Mouse (Mus musculus) neural tube, embryonic 12.5 days (tissue): ENCODE measurements at regions not wholly inside any gene's neighbourhood (a gene's known extent, or its start where the extent isn't known, plus 50 kb on each side); places are given as distances from the start of the nearest gene placed in this dataset.
"Not testable (repeated sequence)": the region's sequence is repeated elsewhere in the genome, so short reads cannot be mapped to it uniquely, and the experiment has no call there.

ENCODE experiments used
- ATAC-seq: fragments of 200-750 bp; cut with Nextera tagmentation; 2 replicates; pipeline ENCODE4 v1.8.0; 2017; ENCODE audit warnings: low read depth, mild to moderate bottlenecking, moderate TSS enrichment, moderate library complexity; ENCODE audit not compliant: low FRiP score
- H3K27ac ChIP-seq: fragments of 300-500 bp; sonication (generic); 2 replicates; pipeline ENCODE4 v1.5.1; 2016
- H3K27me3 ChIP-seq: fragments of 300-500 bp; sonication (generic); replicated peaks from 2 replicates; pipeline ENCODE4 v1.6.1; 2016; ENCODE audit warnings: mild to moderate bottlenecking
- H3K36me3 ChIP-seq: fragments of 300-500 bp; sonication (generic); 2 replicates; pipeline ENCODE4 v1.6.1; 2016; ENCODE audit warnings: mild to moderate bottlenecking
- H3K4me1 ChIP-seq: fragments of 300-500 bp; sonication (generic); 2 replicates; pipeline ENCODE4 v1.6.1; 2016
- H3K4me2 ChIP-seq: fragments of 300-500 bp; sonication (generic); replicated peaks from 2 replicates; pipeline ENCODE4 v1.6.1; 2016; ENCODE audit warnings: mild to moderate bottlenecking
- H3K4me3 ChIP-seq: fragments of 300-500 bp; sonication (generic); 2 replicates; pipeline ENCODE4 v1.5.1; 2016
- H3K9ac ChIP-seq: fragments of 300-500 bp; sonication (generic); 2 replicates; pipeline ENCODE4 v1.6.1; 2016; ENCODE audit warnings: mild to moderate bottlenecking
- H3K9me3 ChIP-seq: fragments of 300-500 bp; sonication (generic); 2 replicates; pipeline ENCODE4 v1.6.1; 2016; ENCODE audit warnings: mild to moderate bottlenecking
- WGBS: fragments of 180-500 bp; shearing (Covaris S2); methylation state at CpG from one replicate; pipeline ENCODE4 v1.1.7; 2016; 5-methylcytosine and 5-hydroxymethylcytosine counted together

DNA sequence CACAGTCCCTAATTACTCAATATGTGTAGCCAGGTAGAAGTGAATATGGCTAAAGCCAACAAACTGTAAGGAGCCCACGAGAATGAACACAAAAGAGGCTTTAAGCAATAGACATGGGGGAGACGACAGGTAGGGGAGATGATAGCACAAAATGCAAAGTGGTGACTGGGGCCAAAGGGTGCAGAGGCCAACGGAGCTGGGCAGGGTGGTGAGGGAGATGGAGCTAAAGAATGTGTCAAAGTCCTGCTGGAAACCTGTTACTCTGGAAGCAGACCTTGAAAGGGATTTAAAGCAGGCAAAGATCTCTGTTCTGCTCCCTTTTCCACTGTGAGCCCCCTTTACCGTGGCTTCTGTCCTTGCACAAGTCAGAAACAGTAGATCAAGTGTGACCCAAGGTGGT lies 152.2 kb upstream of the Ddhd1 start:
- Histone ChIP-seq H3K9ac (no peak overlapping the region), H3K4me2 (no peak overlapping the region), H3K36me3 (no peaks in the 10 kb centered on the region), H3K27ac (no peak overlapping the region), H3K9me3 (no peaks in the 10 kb centered on the region), H3K27me3 (no peaks in the 10 kb centered on the region), H3K4me1 (no peaks in the 10 kb centered on the region), H3K4me3 (no peak overlapping the region)
- ATAC-seq, result no peak
- WGBS, result 72% methylated on average over 4 of the region's 4 CpGs

- Histone ChIP-seq H3K36me3 (no peaks in the 10 kb centered on the region), H3K27me3 (no peaks in the 10 kb centered on the region), H3K27ac (no peak overlapping the region), H3K9ac (no peak overlapping the region), H3K9me3 (no peaks in the 10 kb centered on the region), H3K4me2 (no peak overlapping the region), H3K4me1 (no peaks in the 10 kb centered on the region), H3K4me3 (no peak overlapping the region)
- no peak for ATAC-seq
- 73% methylated on average over 3 of the region's 3 CpGs for WGBS
These were observed 152.7 kb upstream of the Ddhd1 start for GRCm38 (mm10) chr14:45810630-45811029.

GRCm38 (mm10) chr14:45815598-45815997 lies 157.7 kb upstream of the Ddhd1 start:
- Histone ChIP-seq H3K27me3 (no peaks in the 10 kb centered on the region), H3K4me1 (no peaks in the 10 kb centered on the region), H3K9me3 (no peaks in the 10 kb centered on the region), H3K4me3 (no peak overlapping the region), H3K9ac (no peak overlapping the region), H3K27ac (no peak overlapping the region), H3K36me3 (no peaks in the 10 kb centered on the region), H3K4me2 (no peak overlapping the region)
- WGBS, result 87% methylated on average over 2 of the region's 2 CpGs
- no peak for ATAC-seq

DNA sequence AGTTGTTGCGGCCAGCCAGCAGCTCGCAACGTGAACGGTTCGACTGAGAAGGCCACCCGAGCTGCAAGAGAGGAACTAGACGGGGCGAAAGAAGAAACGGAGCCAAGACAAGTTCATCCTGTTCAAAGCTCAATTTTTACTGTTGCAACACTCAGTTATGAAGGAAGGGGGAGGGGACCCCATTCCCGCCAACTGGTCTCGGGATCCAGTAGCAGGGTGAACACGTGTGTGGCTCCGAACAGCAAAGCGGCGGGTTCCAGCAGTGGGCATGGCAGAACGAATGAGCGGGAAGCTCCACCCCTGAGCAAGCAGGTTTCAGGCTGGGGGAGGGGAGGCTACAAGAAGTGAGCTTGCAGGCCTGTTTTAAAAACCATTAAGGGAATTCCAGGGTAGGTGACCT lies 158.7 kb upstream of the Ddhd1 start:
- not testable (repeated sequence) for H3K9me3 ChIP-seq, H3K4me1 ChIP-seq, H3K27me3 ChIP-seq, H3K36me3 ChIP-seq, H3K9ac ChIP-seq, H3K4me2 ChIP-seq, H3K27ac ChIP-seq, H3K4me3 ChIP-seq, ATAC-seq
- WGBS, result 94% methylated on average over 17 of the region's 17 CpGs

GRCm38 (mm10) chr14:45817756-45818155 lies 159.8 kb upstream of the Ddhd1 start:
- H3K27ac ChIP-seq, result no peak overlapping the region
- H3K4me2 ChIP-seq, result no peak overlapping the region
- H3K36me3 ChIP-seq, result no peaks in the 10 kb centered on the region
- H3K9ac ChIP-seq, result no peak overlapping the region
- no peaks in the 10 kb centered on the region for H3K27me3 ChIP-seq
- no peaks in the 10 kb centered on the region for H3K4me1 ChIP-seq
- WGBS, result 79% methylated on average over 3 of the region's 3 CpGs
- H3K9me3 ChIP-seq, result no peaks in the 10 kb centered on the region
- H3K4me3 ChIP-seq, result no peak overlapping the region
- ATAC-seq, result no peak

- Histone ChIP-seq H3K4me1 (no peaks in the 10 kb centered on the region), H3K4me2 (no peak overlapping the region), H3K27me3 (no peaks in the 10 kb centered on the region), H3K9ac (no peak overlapping the region), H3K4me3 (no peak overlapping the region), H3K27ac (no peak overlapping the region), H3K9me3 (no peaks in the 10 kb centered on the region), H3K36me3 (no peaks in the 10 kb centered on the region)
- ATAC-seq, result no peak
- 79% methylated on average over 2 of the region's 2 CpGs for WGBS
These were observed 166.7 kb upstream of the Ddhd1 start for GRCm38 (mm10) chr14:45824601-45825000.

DNA sequence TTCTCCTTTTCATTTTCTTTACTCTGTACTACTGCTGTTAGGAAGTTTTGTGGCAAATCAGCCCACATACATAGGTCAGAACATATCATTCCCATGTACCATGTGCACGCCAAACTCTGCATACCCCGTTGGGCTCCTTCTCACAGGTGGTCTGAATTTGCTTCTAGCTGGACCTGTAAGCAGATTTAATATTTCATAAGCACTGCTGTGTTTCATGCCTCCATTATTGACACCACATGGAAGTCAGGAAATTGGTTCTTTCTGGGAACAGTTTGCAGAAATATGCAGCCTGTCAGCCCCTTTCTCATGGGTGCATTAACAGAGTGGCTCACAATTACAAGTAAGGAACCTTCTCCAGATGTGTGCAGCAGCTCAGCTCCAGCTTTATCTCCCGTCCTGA lies 168.1 kb upstream of the Ddhd1 start:
- no peaks in the 10 kb centered on the region for H3K27me3 ChIP-seq
- H3K4me2 ChIP-seq, result no peak overlapping the region
- 80% methylated on average over 3 of the region's 3 CpGs for WGBS
- no peak overlapping the region for H3K27ac ChIP-seq
- ATAC-seq, result no peak
- no peaks in the 10 kb centered on the region for H3K9me3 ChIP-seq
- H3K9ac ChIP-seq, result no peak overlapping the region
- no peaks in the 10 kb centered on the region for H3K36me3 ChIP-seq
- H3K4me3 ChIP-seq, result no peak overlapping the region
- no peaks in the 10 kb centered on the region for H3K4me1 ChIP-seq

- Histone ChIP-seq H3K27me3 (no peaks in the 10 kb centered on the region), H3K9ac (no peak overlapping the region), H3K36me3 (no peaks in the 10 kb centered on the region), H3K27ac (no peak overlapping the region), H3K4me3 (no peak overlapping the region), H3K9me3 (no peaks in the 10 kb centered on the region), H3K4me1 (no peaks in the 10 kb centered on the region), H3K4me2 (no peak overlapping the region)
- ATAC-seq, result no peak
- WGBS, result 94% methylated on average over 1 of the region's 1 CpGs
These were observed 169.2 kb upstream of the Ddhd1 start for GRCm38 (mm10) chr14:45827096-45827495.

DNA sequence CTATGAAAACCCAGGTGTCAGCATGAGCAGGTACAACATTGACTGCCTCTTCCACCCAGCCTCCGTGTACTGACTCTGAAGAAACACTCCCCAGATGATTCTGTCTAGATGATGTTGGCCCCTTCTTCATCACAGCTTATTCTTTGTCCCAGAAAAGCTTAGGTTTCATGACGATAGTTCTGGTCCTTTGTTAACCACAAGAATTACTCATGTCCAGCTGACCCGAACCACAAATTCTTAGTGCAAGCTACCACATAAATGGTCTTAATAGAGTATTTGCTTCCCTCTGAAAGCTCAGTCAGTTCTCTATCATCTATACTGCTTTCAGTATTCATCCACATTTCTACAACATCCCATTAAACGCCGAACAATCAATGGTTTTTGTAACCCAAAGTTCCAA lies 172.5 kb upstream of the Ddhd1 start:
- H3K36me3 ChIP-seq, result no peaks in the 10 kb centered on the region
- ATAC-seq, result no peak
- no peak overlapping the region for H3K4me3 ChIP-seq
- no peak overlapping the region for H3K4me2 ChIP-seq
- no peaks in the 10 kb centered on the region for H3K4me1 ChIP-seq
- H3K27ac ChIP-seq, result no peak overlapping the region
- no peaks in the 10 kb centered on the region for H3K9me3 ChIP-seq
- 91% methylated on average over 5 of the region's 5 CpGs for WGBS
- no peak overlapping the region for H3K9ac ChIP-seq
- H3K27me3 ChIP-seq, result no peaks in the 10 kb centered on the region

- Histone ChIP-seq H3K4me2 (no peak overlapping the region), H3K27ac (no peak overlapping the region), H3K9me3 (no peaks in the 10 kb centered on the region), H3K4me1 (no peaks in the 10 kb centered on the region), H3K9ac (no peak overlapping the region), H3K27me3 (no peaks in the 10 kb centered on the region), H3K36me3 (no peaks in the 10 kb centered on the region), H3K4me3 (no peak overlapping the region)
- ATAC-seq, result no peak
- 91% methylated on average over 11 of the region's 11 CpGs for WGBS
These were observed 179.1 kb upstream of the Ddhd1 start for GRCm38 (mm10) chr14:45837039-45837438.

DNA sequence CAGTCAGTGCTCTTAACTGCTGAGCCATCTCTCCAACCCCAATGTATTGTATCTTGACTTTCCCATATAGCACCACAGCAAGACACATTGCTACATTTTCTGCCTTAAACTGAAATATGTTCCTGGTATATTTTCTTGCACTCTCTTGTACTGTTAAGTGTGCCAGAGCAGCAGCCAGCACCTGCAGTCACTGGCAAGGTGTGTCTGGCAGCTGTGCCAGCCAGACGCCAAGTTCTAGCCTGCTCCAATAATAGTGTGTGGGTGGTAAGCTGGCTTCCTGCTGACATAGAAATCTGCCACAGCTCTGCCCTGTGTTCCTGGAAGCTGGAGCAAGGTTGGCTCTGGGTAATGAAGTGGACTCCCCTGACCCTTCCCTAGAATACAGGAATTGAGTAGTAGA lies 185.9 kb upstream of the Ddhd1 start:
- Histone ChIP-seq H3K27ac (no peak overlapping the region), H3K36me3 (no peaks in the 10 kb centered on the region), H3K4me2 (no peak overlapping the region), H3K4me3 (no peak overlapping the region), H3K9me3 (no peaks in the 10 kb centered on the region), H3K9ac (no peak overlapping the region), H3K27me3 (no peaks in the 10 kb centered on the region), H3K4me1 (no peaks in the 10 kb centered on the region)
- WGBS, result 92% methylated on average over 1 of the region's 1 CpGs
- no peak for ATAC-seq

GRCm38 (mm10) chr14:45850588-45850987 lies 192.6 kb upstream of the Ddhd1 start:
- no peaks in the 10 kb centered on the region for H3K4me1 ChIP-seq
- no peaks in the 10 kb centered on the region for H3K36me3 ChIP-seq
- no peak overlapping the region for H3K9ac ChIP-seq
- no peaks in the 10 kb centered on the region for H3K9me3 ChIP-seq
- no peak overlapping the region for H3K4me2 ChIP-seq
- no peaks in the 10 kb centered on the region for H3K27me3 ChIP-seq
- H3K27ac ChIP-seq, result no peak overlapping the region
- no peak for ATAC-seq
- no peak overlapping the region for H3K4me3 ChIP-seq
- WGBS, result 79% methylated on average over 8 of the region's 8 CpGs

DNA sequence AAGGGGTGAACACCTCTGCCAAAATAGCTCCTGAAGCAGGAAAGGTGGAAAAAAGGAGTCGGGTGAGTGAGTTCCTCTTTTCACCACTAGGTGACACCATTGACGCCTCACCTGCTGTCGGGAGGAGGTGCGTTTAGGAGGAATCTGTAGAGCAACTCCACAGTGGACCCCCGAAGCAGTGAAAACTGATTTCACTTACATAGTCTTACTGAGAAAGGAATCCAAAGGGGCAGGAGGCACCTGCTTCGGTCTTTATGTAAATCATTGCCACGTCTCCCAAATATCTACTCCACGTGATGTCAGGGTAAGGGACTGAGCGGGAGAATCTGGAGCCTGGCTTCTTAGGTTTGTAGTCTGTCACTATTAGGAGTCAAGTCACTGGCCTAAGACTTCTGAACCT lies 220.5 kb upstream of the Ddhd1 start:
- H3K27me3 ChIP-seq, result no peaks in the 10 kb centered on the region
- H3K4me3 ChIP-seq, result no peak overlapping the region
- no peaks in the 10 kb centered on the region for H3K36me3 ChIP-seq
- no peak overlapping the region for H3K27ac ChIP-seq
- WGBS, result 21% methylated on average over 9 of the region's 9 CpGs
- no peak overlapping the region for H3K9ac ChIP-seq
- H3K9me3 ChIP-seq, result no peaks in the 10 kb centered on the region
- ATAC-seq, result no peak
- H3K4me2 ChIP-seq, result peak overlapping the region; percentile 22; the same call in 1 of the 2 replicates
- no peaks in the 10 kb centered on the region for H3K4me1 ChIP-seq

DNA sequence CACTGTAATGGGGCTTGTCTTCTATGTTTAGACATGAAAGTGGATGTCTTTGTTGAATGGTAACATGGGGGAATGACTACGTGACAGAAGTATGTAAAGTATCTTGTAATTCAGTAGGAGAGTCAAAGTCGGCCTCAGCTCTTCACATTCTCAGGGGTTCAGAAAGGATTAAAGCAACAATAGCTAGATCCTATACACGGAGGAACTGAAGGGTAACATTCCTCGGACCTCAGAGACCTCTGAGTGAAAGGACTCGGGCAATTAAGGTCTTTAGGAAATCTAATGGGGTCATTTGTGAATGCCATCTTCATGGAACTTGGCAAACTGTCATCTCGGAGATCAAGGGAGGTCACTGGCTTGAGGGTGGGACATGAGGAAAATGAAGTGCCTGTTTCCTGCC lies 262.8 kb upstream of the Ddhd1 start:
- no peak for ATAC-seq
- no peaks in the 10 kb centered on the region for H3K36me3 ChIP-seq
- H3K4me3 ChIP-seq, result no peak overlapping the region
- no peaks in the 10 kb centered on the region for H3K9me3 ChIP-seq
- no peak overlapping the region for H3K9ac ChIP-seq
- no peak overlapping the region for H3K27ac ChIP-seq
- 5% methylated on average over 6 of the region's 6 CpGs for WGBS
- no peaks in the 10 kb centered on the region for H3K27me3 ChIP-seq
- no peak overlapping the region for H3K4me2 ChIP-seq
- peaks cover 11% of the 10 kb centered on the region; the same call in 1 of the 2 replicates for H3K4me1 ChIP-seq
